In the genomic region with DNA sequence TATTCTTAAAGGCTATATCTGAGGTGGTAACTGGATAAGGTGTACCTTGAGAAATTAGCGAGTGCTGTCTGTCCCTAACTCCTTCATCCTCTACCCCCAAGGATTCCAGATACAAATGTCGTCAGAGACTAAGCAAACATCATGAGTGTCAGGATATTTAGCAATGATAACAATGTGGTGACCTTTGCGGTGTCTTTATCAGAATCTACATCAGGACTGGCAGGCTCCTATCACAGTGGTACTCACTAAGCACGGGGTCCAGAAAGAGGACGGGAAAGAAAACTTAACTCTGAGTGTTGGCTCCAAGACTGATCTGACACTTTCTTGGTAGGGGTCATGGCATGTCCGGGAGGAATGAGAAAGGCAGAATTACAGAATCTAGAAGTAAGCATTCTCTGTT, we compare ENCODE assay signal across 26 mouse cellular contexts. TPM values are rescaled to one million over a fixed set of nuclear protein-coding genes. Genes with fewer than 3 reads are reported as not detected.
A peak's percentile ranks its signal among the peaks of the same experiment; 100 is the strongest.
DNase-seq lines count a peak whose midpoint lies in the region; ATAC-seq and TF ChIP-seq lines count a peak whose summit lies in the region.
"Had no signal": no experiment of that assay in that cellular context is flagged by ENCODE, and none has a peak within 500 bp of the region (broad histone marks: within the 10 kb centered on the region; RNA-seq: fewer than 3 reads in every experiment).

No protein-coding gene starts in this region.

- H3K27ac ChIP-seq in liver, postnatal 0 days (ENCODE audit: low read depth), result 0 out of 2 replicates have a peak overlapping the region, but pooled peaks have one; percentile 5
- no peak overlapping the region for H3K27ac ChIP-seq in liver, embryonic 12.5 days
- H3K27ac ChIP-seq: forebrain, embryonic 10.5 days; forebrain, embryonic 13.5 days; hindbrain, embryonic 10.5 days; hindbrain, embryonic 13.5 days had no signal

- H3K4me3 ChIP-seq in liver, postnatal 0 days (ENCODE audit: low read depth, low read length), result no peak overlapping the region
- no peak overlapping the region for H3K4me3 ChIP-seq in liver, embryonic 12.5 days
- H3K4me3 ChIP-seq: forebrain, embryonic 10.5 days; forebrain, embryonic 13.5 days; hindbrain, embryonic 10.5 days; hindbrain, embryonic 13.5 days had no signal

- H3K9me3 ChIP-seq in liver, postnatal 0 days (ENCODE audit: low read length), result no peaks in the 10 kb centered on the region
- no peaks in the 10 kb centered on the region for H3K9me3 ChIP-seq in liver, embryonic 12.5 days (replicated peaks)
- H3K9me3 ChIP-seq: forebrain, embryonic 10.5 days; forebrain, embryonic 13.5 days; hindbrain, embryonic 10.5 days; hindbrain, embryonic 13.5 days had no signal

- intact Hi-C loops in heart, postnatal 14 days (cut with DNase I), result no loop called here

- ATAC-seq in liver, postnatal 0 days, result no peak
- no peak for ATAC-seq in liver, embryonic 12.5 days
- ATAC-seq in granulocyte monocyte progenitor cell, adult 5-6 weeks (replicated peaks; ENCODE audit: poor library complexity, severe bottlenecking), result peak; percentile 7; the same call in 1 of the 2 replicates
- ATAC-seq: activated CD4-positive, CD25-positive, alpha-beta regulatory T cell, adult 4 months; forebrain, embryonic 13.5 days; forebrain, embryonic 16.5 days; hindbrain, embryonic 16.5 days; inflammation-experienced regulatory T-cells, adult 6 months; intestine, embryonic 16.5 days had no signal

- WGBS in liver, postnatal 0 days (ENCODE audit: insufficient replicate concordance), result 41% methylated on average over 6 of the region's 6 CpGs
- 28% methylated on average over 6 of the region's 6 CpGs for WGBS in liver, embryonic 12.5 days (ENCODE audit: insufficient replicate concordance)

- H3K4me2 ChIP-seq in liver, postnatal 0 days (ENCODE audit: low read depth, low read length), result no peak overlapping the region
- H3K4me2 ChIP-seq in liver, embryonic 12.5 days, result no peak overlapping the region
- H3K4me2 ChIP-seq: forebrain, embryonic 13.5 days; heart, embryonic 11.5 days; hindbrain, embryonic 13.5 days had no signal

- H3K36me3 ChIP-seq in liver, postnatal 0 days (replicated peaks; ENCODE audit: insufficient read depth, low read length), result no peaks in the 10 kb centered on the region
- no peaks in the 10 kb centered on the region for H3K36me3 ChIP-seq in liver, embryonic 12.5 days
- H3K36me3 ChIP-seq: forebrain, embryonic 10.5 days; hindbrain, embryonic 10.5 days; hindbrain, embryonic 13.5 days had no signal

- no peak for TF ChIP-seq CTCF in liver, postnatal 0 days (IDR thresholded peaks at IDR 0.05; ENCODE audit: low read depth)

- peaks cover 15% of the 10 kb centered on the region; the same call in 1 of the 2 replicates for H3K4me1 ChIP-seq in liver, postnatal 0 days (ENCODE audit: insufficient read depth)
- no peaks in the 10 kb centered on the region for H3K4me1 ChIP-seq in liver, embryonic 12.5 days
- H3K4me1 ChIP-seq: forebrain, embryonic 10.5 days; forebrain, embryonic 13.5 days; hindbrain, embryonic 10.5 days; hindbrain, embryonic 13.5 days had no signal

- no peak overlapping the region for H3K9ac ChIP-seq in liver, postnatal 0 days (replicated peaks)
- H3K9ac ChIP-seq in liver, embryonic 12.5 days, result no peak overlapping the region
- H3K9ac ChIP-seq: forebrain, embryonic 13.5 days; hindbrain, embryonic 13.5 days had no signal

- no peak for DNase-seq in liver, postnatal 0 days
- peak; percentile 21 for DNase-seq in CD4-positive helper T cell, adult 2 months (ENCODE audit: low read depth, low spot score)
- no peak for DNase-seq in heart, postnatal 14 days
- DNase-seq in thymus, postnatal 4 days, result no peak
- DNase-seq: adrenal gland, adult 8-10 months; adrenal gland, postnatal 25 days; cerebellum, adult 18-20 months; cerebellum, adult 9-10 months; cerebellum, postnatal 14 days; gastrocnemius, postnatal 10 days; gastrocnemius, postnatal 36 days; heart, adult 18-20 months; heart, postnatal 36 days had no signal

- no peak for TF ChIP-seq EP300 in liver, postnatal 0 days (IDR thresholded peaks at IDR 0.05; ENCODE audit: low read depth)

- H3K27me3 ChIP-seq in liver, postnatal 0 days (ENCODE audit: insufficient read depth, low read length), result no peaks in the 10 kb centered on the region
- no peaks in the 10 kb centered on the region for H3K27me3 ChIP-seq in liver, embryonic 12.5 days (replicated peaks)
- H3K27me3 ChIP-seq: forebrain, embryonic 13.5 days; hindbrain, embryonic 13.5 days had no signal

RNA-seq across cellular contexts. Expression of gene F5, which starts 17.5 kb away (rescaled TPM):
- 24.5 and 28.2 TPM in 2 replicates for polyA plus RNA-seq in liver, postnatal 0 days (2015; fragmentation: Nextera tagmentation; extraction: Ambion mirVana)
- 6.2 and 7.0 TPM in 2 replicates for polyA plus RNA-seq in liver, embryonic 12.5 days (2016; fragmentation: Nextera tagmentation; extraction: Ambion mirVana)
- total RNA-seq in granulocyte monocyte progenitor cell, adult 5-6 weeks (2014; fragmentation: Nextera tagmentation), result 1.5 and 3.4 TPM in 2 replicates
- total RNA-seq in granulocyte monocyte progenitor cell, adult 5-6 weeks (2017), result 3.1 and 3.8 TPM in 2 replicates
- 1 to 10 TPM; 1.7 to 2.4 TPM for total RNA-seq in heart, postnatal 14 days (2021)
- polyA plus RNA-seq: activated CD4-positive, CD25-positive, alpha-beta regulatory T cell, adult 4 months; inflammation-experienced regulatory T-cells, adult 6 months had no signal

RNA-seq across cellular contexts. Expression of gene Selp, which starts 19.0 kb away (rescaled TPM):
- 1.7 and 2.1 TPM in 2 replicates for polyA plus RNA-seq in liver, postnatal 0 days (2015; fragmentation: Nextera tagmentation; extraction: Ambion mirVana)
- polyA plus RNA-seq in liver, embryonic 12.5 days (2016; fragmentation: Nextera tagmentation; extraction: Ambion mirVana), result 0.38 and 0.41 TPM in 2 replicates
- 2.2 and 3.7 TPM in 2 replicates for total RNA-seq in granulocyte monocyte progenitor cell, adult 5-6 weeks (2014; fragmentation: Nextera tagmentation)
- 0.60 and 1.5 TPM in 2 replicates for total RNA-seq in granulocyte monocyte progenitor cell, adult 5-6 weeks (2017)
- 1 to 10 TPM; 1.5 to 1.9 TPM for total RNA-seq in heart, postnatal 14 days (2021)
- polyA plus RNA-seq: embryonic facial prominence, embryonic 11.5 days; forebrain, embryonic 10.5 days; forebrain, embryonic 13.5 days; forebrain, embryonic 16.5 days; hindbrain, embryonic 10.5 days; hindbrain, embryonic 13.5 days; hindbrain, embryonic 16.5 days had no signal
